Mouse (Mus musculus) hindbrain, postnatal 0 days (tissue): ENCODE data around the gene Vmn2r30. TPM values are rescaled to one million over a fixed set of nuclear protein-coding genes. Genes with fewer than 3 reads are reported as not detected.
A peak's percentile ranks its signal among the peaks of the same experiment; 100 is the strongest.
"Not testable (repeated sequence)": the region's sequence is repeated elsewhere in the genome, so short reads cannot be mapped to it uniquely, and the experiment has no call there.

Source experiments
- ATAC-seq: fragments of 200-750 bp; cut with Nextera tagmentation; 2 replicates; pipeline ENCODE4 v1.8.0; 2017; ENCODE audit warnings: mild to moderate bottlenecking, moderate TSS enrichment, moderate library complexity
- DNase-seq: peaks from one replicate; pipeline ENCODE4 v3.0.0-alpha.2; 2015; ENCODE audit warnings: low spot score
- H3K27ac ChIP-seq: fragments of 300-500 bp; sonication (generic); 2 replicates; pipeline ENCODE4 v1.5.1; 2014; ENCODE audit warnings: mild to moderate bottlenecking
- H3K27me3 ChIP-seq: fragments of 300-500 bp; sonication (generic); 2 replicates; pipeline ENCODE4 v1.6.1; 2014; ENCODE audit warnings: low read length, mixed read lengths; ENCODE audit not compliant: insufficient read depth
- H3K36me3 ChIP-seq: fragments of 300-500 bp; sonication (generic); 2 replicates; pipeline ENCODE4 v1.6.1; 2014; ENCODE audit warnings: low read length, mixed read lengths; ENCODE audit not compliant: insufficient read depth
- H3K4me1 ChIP-seq: fragments of 300-500 bp; sonication (generic); 2 replicates; pipeline ENCODE4 v1.6.1; 2014; ENCODE audit warnings: antibody characterized with exemption, low read length, mixed read lengths; ENCODE audit not compliant: insufficient read depth
- H3K4me2 ChIP-seq: fragments of 300-500 bp; sonication (generic); 2 replicates; pipeline ENCODE4 v1.6.1; 2014; ENCODE audit warnings: low read depth, mild to moderate bottlenecking, low read length, moderate library complexity, mixed read lengths
- H3K4me3 ChIP-seq: fragments of 300-500 bp; sonication (generic); 2 replicates; pipeline ENCODE4 v1.5.1; 2014; ENCODE audit warnings: low read length
- H3K9ac ChIP-seq: fragments of 300-500 bp; sonication (generic); replicated peaks from 2 replicates; pipeline ENCODE4 v1.6.1; 2014; ENCODE audit warnings: mild to moderate bottlenecking, low read length, moderate library complexity, mixed read lengths
- H3K9me3 ChIP-seq: fragments of 300-500 bp; sonication (generic); 2 replicates; pipeline ENCODE4 v1.6.1; 2016; ENCODE audit warnings: low read length, mixed read lengths
- CTCF ChIP-seq: IDR thresholded peaks from 2 replicates; pipeline ENCODE4 v1.5.1; 2016; ENCODE audit warnings: antibody characterized with exemption, control low read depth, low read depth
- WGBS: fragments of 180-500 bp; shearing (Covaris S2); extraction: QIAGEN DNeasy Blood & Tissue Kit; methylation state at CpG from one replicate; pipeline ENCODE4 v1.1.7; 2014; 5-methylcytosine and 5-hydroxymethylcytosine counted together
- microRNA-seq, 2 experiments: library from miRNA; unstranded; fragments of <30 nt; microRNA quantifications; one replicate each; pipeline ENCODE4; 2016
- polyA plus RNA-seq: library from polyadenylated mRNA; unstranded; fragments of >200 nt; fragmentation: Nextera tagmentation; extraction: Ambion mirVana; gene quantifications from 2 replicates; pipeline ENCODE4 v1.2.1, GENCODE M21; 2015
- total RNA-seq: library from RNA; depleted of rRNA; stranded (reverse); fragments of >200 nt; gene quantifications from 2 replicates; pipeline ENCODE4 v1.2.3, GENCODE M21; 2014; rRNA removed

Gene Vmn2r30
- not detected in 2 replicates for total RNA-seq
- not detected in 2 replicates for polyA plus RNA-seq

DNA sequence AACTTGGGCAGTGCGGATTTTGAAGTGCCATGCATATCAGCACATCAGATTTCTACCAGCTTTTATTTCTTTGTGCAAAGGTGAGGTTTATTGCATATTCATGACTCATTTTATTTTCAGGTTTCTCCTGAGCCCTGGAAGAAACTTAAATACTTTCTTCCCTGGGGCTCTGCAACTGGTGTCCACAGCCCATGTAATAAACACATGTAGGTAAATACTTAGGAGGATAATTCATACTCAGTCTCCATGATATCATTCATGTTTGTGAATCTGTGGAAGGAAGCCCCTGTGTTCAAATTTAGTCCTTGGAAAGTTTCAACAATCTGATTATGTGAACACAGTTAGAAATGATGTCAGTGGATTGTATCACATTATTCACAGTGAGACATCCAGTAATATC, at the start of gene Vmn2r30:
Gene Vmn2r30, minus strand, starts transcription at position 101 of the 400 bp plus-strand sequence.
- not testable (repeated sequence) for H3K27me3 ChIP-seq, H3K4me3 ChIP-seq, H3K27ac ChIP-seq, H3K4me1 ChIP-seq, H3K9ac ChIP-seq, ATAC-seq, H3K4me2 ChIP-seq, H3K36me3 ChIP-seq, DNase-seq, H3K9me3 ChIP-seq
- no CpG with 5 or more reads among the region's 1 CpGs for WGBS

DNA sequence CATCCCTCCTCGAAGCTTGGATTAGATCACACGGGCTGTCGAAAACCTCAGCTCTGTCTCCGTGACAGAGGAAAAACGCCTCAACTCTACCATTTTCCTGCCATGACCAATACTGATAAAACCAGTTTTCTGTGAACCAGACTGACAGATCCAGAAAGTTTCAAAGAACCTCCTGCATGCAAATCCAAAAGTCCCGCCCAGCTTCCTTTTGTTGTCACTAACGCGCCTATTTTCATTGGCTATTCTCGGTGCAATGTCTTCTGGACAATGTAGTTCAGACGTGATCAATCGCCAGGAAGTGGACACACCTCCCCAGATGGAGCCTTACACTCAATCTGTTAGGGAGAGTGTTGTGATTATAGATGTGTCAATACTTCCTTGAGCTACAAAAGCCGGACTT, 37.0 kb upstream of the Vmn2r30 start, which contains the start of gene Gm45783:
Gene Gm45783, minus strand, starts transcription at position 143 of the 400 bp plus-strand sequence.
- not testable (repeated sequence) for H3K4me1 ChIP-seq, H3K4me2 ChIP-seq, H3K9ac ChIP-seq, H3K36me3 ChIP-seq, ATAC-seq, H3K27me3 ChIP-seq, H3K27ac ChIP-seq, DNase-seq, H3K4me3 ChIP-seq, H3K9me3 ChIP-seq
- 51% methylated on average over 12 of the region's 12 CpGs for WGBS

DNA sequence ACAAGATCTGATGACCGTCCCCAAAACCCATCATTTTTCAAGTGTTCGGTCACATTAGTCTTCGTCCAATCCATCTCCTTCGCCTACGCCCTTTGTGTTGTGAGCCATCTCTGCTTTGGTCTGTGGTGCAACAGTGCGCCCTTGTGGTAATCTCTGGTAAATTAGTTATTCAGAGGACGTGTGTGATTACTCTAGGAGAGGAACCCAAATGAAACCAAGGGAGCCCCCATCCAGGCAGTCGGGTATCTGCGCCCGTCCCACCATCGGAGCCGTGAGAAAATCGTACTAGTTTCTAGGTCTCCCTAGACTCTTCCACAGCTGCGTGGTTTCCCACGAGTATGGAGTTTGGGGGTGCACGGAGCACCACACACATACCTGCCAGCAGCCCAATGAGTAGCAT, 41.8 kb downstream of the Vmn2r30 start:
- Histone ChIP-seq H3K4me1 (no peaks in the 10 kb centered on the region), H3K9me3 (no peaks in the 10 kb centered on the region), H3K4me3 (no peak overlapping the region), H3K36me3 (peaks cover 38% of the 10 kb centered on the region), H3K27me3 (no peaks in the 10 kb centered on the region), H3K9ac (no peak overlapping the region), H3K4me2 (no peak overlapping the region), H3K27ac (no peak overlapping the region)
- ATAC-seq: no peak
- DNase-seq: peak; percentile 70
- WGBS: 78% methylated on average over 16 of the region's 16 CpGs
- TF ChIP-seq CTCF: peak; percentile 64

DNA sequence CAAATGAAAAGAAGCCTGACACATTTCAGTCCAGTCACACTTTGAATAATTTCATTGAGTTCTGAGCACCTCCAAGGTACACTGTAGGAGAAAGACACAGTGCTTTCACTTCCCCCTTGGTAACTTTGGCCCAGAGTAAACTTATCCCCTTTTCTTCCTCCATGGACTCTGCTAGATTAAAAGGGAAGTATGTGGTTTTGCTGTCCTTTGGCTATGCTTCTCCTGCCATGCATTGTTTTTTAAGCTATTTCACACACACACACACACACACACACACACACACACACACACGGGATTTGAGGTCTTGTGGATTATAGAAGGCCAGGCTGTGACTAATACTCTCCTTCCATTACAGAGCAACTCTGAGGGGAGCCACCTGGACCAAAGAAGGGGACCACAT, 56.0 kb downstream of the Vmn2r30 start:
- Histone ChIP-seq H3K4me1 (no peaks in the 10 kb centered on the region), H3K36me3 (peaks cover 21% of the 10 kb centered on the region), H3K4me3 (no peak overlapping the region), H3K9me3 (no peaks in the 10 kb centered on the region), H3K4me2 (no peak overlapping the region), H3K27ac (no peak overlapping the region), H3K9ac (no peak overlapping the region), H3K27me3 (no peaks in the 10 kb centered on the region)
- ATAC-seq: no peak
- WGBS: 71% methylated on average over 1 of the region's 1 CpGs
- no peak for TF ChIP-seq CTCF
- no peak for DNase-seq

DNA sequence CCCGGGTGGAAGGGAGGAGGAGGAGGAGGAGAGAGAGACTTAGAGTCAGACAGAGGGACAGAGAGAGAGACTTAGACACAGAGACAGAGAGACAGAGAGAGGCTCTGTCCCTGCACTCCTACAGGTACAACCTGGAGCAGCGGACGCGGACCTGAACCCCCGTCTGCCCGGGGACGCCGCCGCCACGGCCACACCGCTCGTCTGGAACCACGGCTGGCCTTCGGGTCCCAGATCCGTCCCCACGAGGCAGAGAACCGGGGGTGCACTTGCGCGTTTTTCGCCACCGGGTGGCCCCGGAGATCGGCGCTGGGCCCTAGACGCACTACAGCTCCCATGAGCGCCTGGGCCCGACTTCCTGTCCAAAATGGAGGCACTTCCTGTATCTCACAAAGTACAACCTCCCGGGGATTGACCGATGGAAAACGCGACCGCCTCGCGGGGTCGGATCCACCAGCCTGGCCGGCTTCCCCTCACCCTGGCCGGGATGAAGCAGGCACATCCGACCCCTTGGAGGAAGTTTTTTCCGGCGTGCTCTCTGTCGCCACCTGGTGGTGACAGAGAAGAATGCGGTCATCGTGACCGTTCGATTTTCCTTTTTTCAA, 59.3 kb downstream of the Vmn2r30 start, which contains the start of gene Gm45844:
Gene Gm45844, minus strand, starts transcription at position 324 of the 602 bp plus-strand sequence.
- 31% methylated on average over 45 of the region's 45 CpGs for WGBS
- H3K27me3 ChIP-seq, H3K36me3 ChIP-seq, H3K9me3 ChIP-seq, H3K4me1 ChIP-seq, H3K9ac ChIP-seq: not testable (repeated sequence)
- peak within 1 kb of the TSS; percentile 38 for H3K4me3 ChIP-seq
- H3K4me2 ChIP-seq: peak within 1 kb of the TSS; percentile 47
- TF ChIP-seq CTCF: peak; percentile 95
- peak within 1 kb of the TSS; percentile 61 for H3K27ac ChIP-seq
- peak; percentile 74 for DNase-seq
- ATAC-seq: peak; percentile 99

DNA sequence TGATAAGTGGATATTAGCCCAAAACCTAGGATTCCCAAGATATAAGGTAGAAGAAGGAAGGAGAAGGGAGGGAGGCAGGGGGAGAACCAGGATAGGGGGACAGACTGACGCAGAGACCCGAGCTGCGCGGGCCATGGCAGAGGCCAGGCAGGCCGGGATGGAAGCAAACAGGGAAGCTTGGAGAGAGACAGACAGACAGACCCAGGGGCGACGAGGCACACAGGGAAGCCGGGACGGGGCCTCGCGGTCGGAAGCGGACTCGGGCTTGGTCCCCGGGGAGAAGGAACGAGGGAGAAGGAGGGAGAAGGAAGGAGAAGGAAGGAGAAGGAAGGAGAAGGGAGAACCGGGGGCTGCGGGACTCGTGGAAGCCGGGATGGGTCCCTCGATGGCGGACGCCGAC, 59.9 kb downstream of the Vmn2r30 start:
- ATAC-seq (peak; percentile 80), DNase-seq (peak; percentile 76)
- Histone ChIP-seq H3K4me3 (peak overlapping the region; percentile 38), H3K4me2 (peak overlapping the region; percentile 47), H3K27ac (peak overlapping the region; percentile 61)
- H3K27me3 ChIP-seq, H3K9me3 ChIP-seq, H3K36me3 ChIP-seq, H3K4me1 ChIP-seq, H3K9ac ChIP-seq: not testable (repeated sequence)
- WGBS: 36% methylated on average over 24 of the region's 24 CpGs

Small RNAs within 50 kb of the gene (microRNA-seq; reads per million reads assigned to microRNA genes)
- gene Mir5620: 1.9 to 2.1 reads per million in 2 experiments

Other genes with a start within 250 kb of the Vmn2r30 start
- gene Zfp954, start 216.1 kb downstream of the Vmn2r30 start, total RNA-seq: 15.8 and 20.0 TPM in 2 replicates
- gene Zfp954, start 216.1 kb downstream of the Vmn2r30 start, polyA plus RNA-seq: 11.2 and 12.1 TPM in 2 replicates
- 1.7 and 2.8 TPM in 2 replicates for gene Zfp773, start 200.9 kb downstream of the Vmn2r30 start, total RNA-seq
- 3.2 and 3.5 TPM in 2 replicates for gene Zfp773, start 200.9 kb downstream of the Vmn2r30 start, polyA plus RNA-seq
- gene Zfp418, start 166.3 kb downstream of the Vmn2r30 start, total RNA-seq: 2.8 and 5.1 TPM in 2 replicates
- 1.1 and 1.4 TPM in 2 replicates for gene Zfp418, start 166.3 kb downstream of the Vmn2r30 start, polyA plus RNA-seq
- gene Zfp772, start 127.6 kb downstream of the Vmn2r30 start, total RNA-seq: 6.7 and 7.9 TPM in 2 replicates
- gene Zfp772, start 127.6 kb downstream of the Vmn2r30 start, polyA plus RNA-seq: 5.8 and 6.2 TPM in 2 replicates
- gene Vmn2r29, start 90.3 kb downstream of the Vmn2r30 start, total RNA-seq: 1.3 and 2.3 TPM in 2 replicates
- 0.55 and 0.93 TPM in 2 replicates for gene Vmn2r29, start 90.3 kb downstream of the Vmn2r30 start, polyA plus RNA-seq
- 2.6 and 8.5 TPM in 2 replicates for gene Gm45844, start 59.3 kb downstream of the Vmn2r30 start, total RNA-seq
- 10.1 and 13.6 TPM in 2 replicates for gene Gm45844, start 59.3 kb downstream of the Vmn2r30 start, polyA plus RNA-seq
- 155 and 166 TPM in 2 replicates for gene Clcn4, start 36.8 kb downstream of the Vmn2r30 start, total RNA-seq
- gene Clcn4, start 36.8 kb downstream of the Vmn2r30 start, polyA plus RNA-seq: 188 and 195 TPM in 2 replicates
- not detected in 2 replicates for gene Gm45783, start 37.0 kb upstream of the Vmn2r30 start, total RNA-seq
- gene Gm45783, start 37.0 kb upstream of the Vmn2r30 start, polyA plus RNA-seq: not detected in 2 replicates
- gene Vmn2r31, start 62.1 kb upstream of the Vmn2r30 start, total RNA-seq: not detected in 2 replicates
- not detected in 2 replicates for gene Vmn2r31, start 62.1 kb upstream of the Vmn2r30 start, polyA plus RNA-seq
- gene Vmn2r32, start 142.4 kb upstream of the Vmn2r30 start, total RNA-seq: not detected in 2 replicates
- gene Vmn2r32, start 142.4 kb upstream of the Vmn2r30 start, polyA plus RNA-seq: not detected in 2 replicates
- not detected in 2 replicates for gene Vmn2r33, start 229.2 kb upstream of the Vmn2r30 start, total RNA-seq
- gene Vmn2r33, start 229.2 kb upstream of the Vmn2r30 start, polyA plus RNA-seq: not detected in 2 replicates